Mouse (Mus musculus) brain, adult 2 months (tissue): ENCODE data around the gene Pde4d.
A peak's percentile ranks its signal among the peaks of the same experiment; 100 is the strongest.

Experiments
- DNase-seq: peaks from one replicate; pipeline ENCODE4 v3.0.0; 2011; ENCODE audit warnings: low read depth, low spot score

Pde4d gene

GRCm38 (mm10) chr13:109558341-109559257, 1108.9 kb downstream of the Pde4d start:
- peak; percentile 78 for DNase-seq

GRCm38 (mm10) chr13:109560261-109560660, 1110.5 kb downstream of the Pde4d start:
- DNase-seq: no peak

- DNase-seq: peak; percentile 35
Measured at GRCm38 (mm10) chr13:109568638-109569468, 1119.1 kb downstream of the Pde4d start.

GRCm38 (mm10) chr13:109569491-109569890, 1119.7 kb downstream of the Pde4d start:
- DNase-seq: no peak

- no peak for DNase-seq
Measured at GRCm38 (mm10) chr13:109576725-109577124, 1127.0 kb downstream of the Pde4d start.

- DNase-seq: peak; percentile 26
Measured at GRCm38 (mm10) chr13:109577454-109577853, 1127.7 kb downstream of the Pde4d start.

GRCm38 (mm10) chr13:109577901-109578300, 1128.2 kb downstream of the Pde4d start:
- DNase-seq: no peak

- peak; percentile 38 for DNase-seq
Measured at GRCm38 (mm10) chr13:109581284-109582070, 1131.7 kb downstream of the Pde4d start.

GRCm38 (mm10) chr13:109590048-109590447, 1140.3 kb downstream of the Pde4d start:
- DNase-seq: no peak

GRCm38 (mm10) chr13:109592192-109592797, 1142.5 kb downstream of the Pde4d start:
- peak; percentile 26 for DNase-seq

GRCm38 (mm10) chr13:109599711-109600110, 1150.0 kb downstream of the Pde4d start:
- no peak for DNase-seq

GRCm38 (mm10) chr13:109604017-109604416, 1154.3 kb downstream of the Pde4d start:
- DNase-seq: peak; percentile 24

- peak; percentile 42 for DNase-seq
Measured at GRCm38 (mm10) chr13:109605140-109605539, 1155.4 kb downstream of the Pde4d start.

- no peak for DNase-seq
Measured at GRCm38 (mm10) chr13:109609106-109609804, 1159.5 kb downstream of the Pde4d start.

GRCm38 (mm10) chr13:109609805-109610187, 1160.0 kb downstream of the Pde4d start:
- peak; percentile 91 for DNase-seq

- DNase-seq: no peak
Measured at GRCm38 (mm10) chr13:109610772-109611171, 1161.0 kb downstream of the Pde4d start.

GRCm38 (mm10) chr13:109615213-109615784, 1165.6 kb downstream of the Pde4d start:
- DNase-seq: no peak

GRCm38 (mm10) chr13:109615785-109616281, 1166.1 kb downstream of the Pde4d start:
- DNase-seq: peak; percentile 67

- no peak for DNase-seq
Measured at GRCm38 (mm10) chr13:109619158-109619657, 1169.5 kb downstream of the Pde4d start.

- DNase-seq: no peak
Measured at GRCm38 (mm10) chr13:109622207-109622606, 1172.5 kb downstream of the Pde4d start.
